Mouse (Mus musculus) heart, embryonic 15.5 days (tissue): ENCODE measurements around the gene Gab3. TPM values are rescaled to one million over a fixed set of nuclear protein-coding genes. Genes with fewer than 3 reads are reported as not detected.
"Not testable (repeated sequence)": the region's sequence is repeated elsewhere in the genome, so short reads cannot be mapped to it uniquely, and the experiment has no call there.

Experiments
- ATAC-seq: fragments of 200-750 bp; cut with Nextera tagmentation; replicated peaks from 2 replicates; pipeline ENCODE4 v1.8.0; 2017; ENCODE audit warnings: low read depth, moderate TSS enrichment; ENCODE audit not compliant: insufficient number of reproducible peaks, insufficient read depth, low FRiP score
- H3K27ac ChIP-seq: fragments of 300-500 bp; sonication (generic); 2 replicates; pipeline ENCODE4 v1.5.1; 2015; ENCODE audit warnings: mild to moderate bottlenecking, inconsistent platforms
- H3K27me3 ChIP-seq: fragments of 300-500 bp; sonication (generic); 2 replicates; pipeline ENCODE4 v1.6.1; 2015; ENCODE audit warnings: inconsistent platforms
- H3K36me3 ChIP-seq: fragments of 300-500 bp; sonication (generic); 2 replicates; pipeline ENCODE4 v1.6.1; 2015; ENCODE audit warnings: mild to moderate bottlenecking, inconsistent platforms
- H3K4me1 ChIP-seq: fragments of 300-500 bp; sonication (generic); replicated peaks from 2 replicates; pipeline ENCODE4 v1.6.1; 2015; ENCODE audit warnings: inconsistent platforms
- H3K4me2 ChIP-seq: fragments of 300-500 bp; sonication (generic); 2 replicates; pipeline ENCODE4 v1.6.1; 2015; ENCODE audit warnings: inconsistent platforms, mild to moderate bottlenecking, moderate library complexity
- H3K4me3 ChIP-seq: fragments of 300-500 bp; sonication (generic); 2 replicates; pipeline ENCODE4 v1.5.1; 2015; ENCODE audit warnings: mild to moderate bottlenecking, inconsistent platforms
- H3K9ac ChIP-seq: fragments of 300-500 bp; sonication (generic); 2 replicates; pipeline ENCODE4 v1.6.1; 2015; ENCODE audit warnings: mild to moderate bottlenecking, inconsistent platforms
- H3K9me3 ChIP-seq: fragments of 300-500 bp; sonication (generic); replicated peaks from 2 replicates; pipeline ENCODE4 v1.6.1; 2016; ENCODE audit warnings: inconsistent platforms
- WGBS: fragments of 180-500 bp; shearing (Covaris S2); methylation state at CpG from one replicate; pipeline ENCODE4 v1.1.7; 2015; ENCODE audit warnings: mixed read lengths; 5-methylcytosine and 5-hydroxymethylcytosine counted together
- polyA plus RNA-seq: library from polyadenylated mRNA; unstranded; fragments of >200 nt; fragmentation: Nextera tagmentation; extraction: Ambion mirVana; gene quantifications from 2 replicates; pipeline ENCODE4 v1.2.1, GENCODE M21; 2015

The Gab3 gene
- polyA plus RNA-seq, 1 experiment from 2014 or later, result 3.0 TPM

GRCm38 (mm10) chrX:75095369-75096162, 10.3 kb upstream of the Gab3 start, which contains the start of gene Dkc1:
Dkc1 (plus strand) TSS chrX:75095854.
- Histone ChIP-seq H3K9me3 (no peaks in the 10 kb centered on the region), H3K4me3 (peak within 1 kb of the TSS; percentile 64), H3K4me2 (peak within 1 kb of the TSS; percentile 73), H3K27ac (peak within 1 kb of the TSS; percentile 78), H3K27me3 (no peaks in the 10 kb centered on the region), H3K4me1 (no peaks in the 10 kb centered on the region), H3K36me3 (no peaks in the 10 kb centered on the region; the same call in 1 of the 2 replicates), H3K9ac (peak within 1 kb of the TSS; percentile 51)
- peak; percentile 99 for ATAC-seq
- 10% methylated on average over 29 of the region's 29 CpGs for WGBS

DNA sequence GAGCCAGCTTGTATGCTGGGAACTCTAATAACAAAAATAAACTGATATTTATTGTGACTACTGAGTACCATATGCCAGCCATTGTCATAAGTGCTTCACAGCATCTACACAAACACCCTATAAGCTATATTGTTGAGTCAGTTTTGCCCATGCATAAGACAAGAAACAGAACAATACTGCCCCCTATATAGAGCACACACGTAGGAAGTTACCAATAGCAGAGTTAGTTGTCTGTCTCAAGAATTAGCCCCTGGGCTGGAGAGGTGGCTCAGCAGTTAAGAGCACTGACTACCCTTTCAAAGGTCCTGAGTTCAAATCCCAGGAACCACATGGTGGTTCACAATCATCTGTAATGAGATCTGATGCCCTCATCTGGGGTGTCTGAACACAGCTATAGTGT, 396 bp upstream of the Gab3 start:
- WGBS, result 13% methylated on average over 1 of the region's 1 CpGs
- Histone ChIP-seq H3K9ac (no peak overlapping the region), H3K27ac (no peak overlapping the region), H3K9me3 (no peaks in the 10 kb centered on the region), H3K4me1 (no peaks in the 10 kb centered on the region), H3K36me3 (no peaks in the 10 kb centered on the region), H3K27me3 (no peaks in the 10 kb centered on the region), H3K4me3 (no peak overlapping the region), H3K4me2 (no peak overlapping the region)
- no peak for ATAC-seq

DNA sequence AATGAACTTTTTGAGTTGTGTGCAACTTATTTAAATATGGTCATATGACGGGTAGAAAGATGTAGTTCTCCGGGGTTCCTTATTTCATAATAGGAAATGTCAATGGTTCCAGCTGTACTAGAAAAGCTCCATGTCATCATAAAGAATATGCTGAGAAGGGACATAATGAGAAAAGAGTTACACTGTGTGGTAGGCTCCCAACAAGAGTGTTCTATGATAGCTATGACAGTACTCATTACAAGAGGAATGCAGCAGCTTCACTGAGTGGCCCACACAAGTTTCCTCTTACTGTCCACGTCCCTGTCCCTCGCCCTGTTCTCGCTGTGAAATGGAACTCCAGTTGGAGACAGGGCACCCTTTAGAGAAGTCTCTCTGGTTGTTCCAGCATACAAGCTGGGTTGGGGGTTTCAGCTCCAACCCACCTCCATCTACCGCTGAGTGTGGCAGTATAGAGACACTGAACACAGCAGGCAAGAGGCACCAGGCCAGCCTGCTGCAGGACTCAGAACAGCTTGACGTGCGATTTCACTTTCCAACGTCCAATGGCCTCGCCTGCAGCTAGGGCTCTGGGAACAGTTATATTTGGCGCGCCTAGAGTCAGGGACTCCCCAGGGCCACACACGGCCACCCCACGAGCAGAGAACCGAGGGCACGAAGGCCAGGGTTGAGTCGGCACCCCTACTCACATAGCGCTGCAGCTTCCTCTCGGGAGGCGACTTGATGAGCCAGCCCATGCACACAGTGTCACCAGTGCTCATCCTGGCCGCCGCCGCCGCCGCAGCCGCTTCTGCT, 1.1 kb downstream of the Gab3 start:
- Histone ChIP-seq H3K9ac (peak overlapping the region; percentile 50), H3K9me3 (no peaks in the 10 kb centered on the region), H3K4me2 (peak overlapping the region; percentile 63), H3K4me1 (no peaks in the 10 kb centered on the region), H3K27me3 (no peaks in the 10 kb centered on the region), H3K4me3 (peak overlapping the region; percentile 61), H3K27ac (peak overlapping the region; percentile 51), H3K36me3 (no peaks in the 10 kb centered on the region)
- ATAC-seq, result peak; percentile 70
- 15% methylated on average over 20 of the region's 26 CpGs for WGBS

DNA sequence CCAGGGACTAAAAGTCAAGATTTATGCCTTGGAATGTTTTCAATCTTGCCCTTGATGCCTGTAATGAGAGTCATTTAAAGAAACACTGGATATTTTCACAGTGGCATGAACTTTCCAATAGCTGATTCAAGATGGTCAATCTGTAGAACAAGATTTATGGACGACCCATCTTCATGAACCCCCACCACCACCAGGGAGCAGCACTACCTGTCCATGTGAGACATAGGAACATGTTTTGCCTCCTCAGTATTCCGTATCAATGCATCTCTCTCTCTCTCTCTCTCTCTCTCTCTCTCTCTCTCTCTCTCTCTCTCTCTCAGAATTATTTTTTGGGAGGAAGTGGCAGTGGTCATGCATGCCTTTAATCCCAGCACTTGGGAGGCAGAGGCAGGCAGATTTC, 2.9 kb downstream of the Gab3 start:
- Histone ChIP-seq H3K4me1 (no peaks in the 10 kb centered on the region), H3K27ac (no peak overlapping the region), H3K9ac (no peak overlapping the region), H3K4me2 (no peak overlapping the region), H3K36me3 (no peaks in the 10 kb centered on the region), H3K9me3 (no peaks in the 10 kb centered on the region), H3K4me3 (no peak overlapping the region), H3K27me3 (no peaks in the 10 kb centered on the region)
- ATAC-seq, result no peak
- WGBS, result 59% methylated on average over 2 of the region's 2 CpGs

GRCm38 (mm10) chrX:75056120-75056775, 29.0 kb downstream of the Gab3 start:
- no peak overlapping the region for H3K4me3 ChIP-seq
- no peaks in the 10 kb centered on the region for H3K36me3 ChIP-seq
- no peak overlapping the region for H3K27ac ChIP-seq
- WGBS, result 73% methylated on average over 2 of the region's 2 CpGs
- H3K27me3 ChIP-seq, result no peaks in the 10 kb centered on the region
- H3K9ac ChIP-seq, result no peak overlapping the region
- no peak overlapping the region for H3K4me2 ChIP-seq
- no peaks in the 10 kb centered on the region for H3K4me1 ChIP-seq
- no peaks in the 10 kb centered on the region for H3K9me3 ChIP-seq
- no peak for ATAC-seq

DNA sequence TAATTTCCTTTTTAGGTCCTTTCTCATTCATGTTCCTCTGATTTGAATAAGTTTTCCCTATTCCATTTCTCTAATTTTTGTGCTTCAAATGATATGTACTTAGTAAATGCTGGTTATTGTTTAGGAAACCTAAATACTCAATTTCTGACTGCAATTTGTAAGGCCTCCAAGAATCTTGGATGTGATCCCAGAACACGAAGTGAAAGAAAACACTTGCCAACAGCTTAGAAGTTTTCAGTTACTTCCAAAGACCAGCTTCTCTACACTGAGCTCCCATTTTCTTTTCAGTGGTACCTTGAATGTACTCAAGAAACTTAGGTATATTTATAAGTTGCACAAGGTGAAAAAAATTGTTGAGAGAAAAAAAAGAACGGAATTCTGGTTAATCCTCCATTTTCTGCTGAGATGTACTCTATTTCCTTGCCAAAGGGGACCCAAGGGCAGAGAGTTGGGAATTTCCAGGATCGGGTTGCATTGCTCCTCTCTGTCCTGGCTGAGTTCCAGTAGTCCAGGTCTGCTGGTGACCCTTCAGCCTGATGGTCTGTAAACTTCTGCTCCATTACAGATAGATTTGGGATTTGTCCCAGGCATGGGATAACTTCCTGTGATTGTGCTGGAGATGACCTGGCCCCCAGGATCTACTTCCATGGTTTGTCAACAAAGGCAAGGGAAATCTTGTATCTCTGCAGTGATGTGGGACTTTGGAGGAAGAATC, 38.2 kb downstream of the Gab3 start:
- H3K4me3 ChIP-seq, result no peak overlapping the region
- H3K4me2 ChIP-seq, result peak overlapping the region; percentile 30; the same call in 1 of the 2 replicates
- H3K9me3 ChIP-seq, result no peaks in the 10 kb centered on the region
- no peaks in the 10 kb centered on the region for H3K27me3 ChIP-seq
- H3K9ac ChIP-seq, result no peak overlapping the region
- H3K27ac ChIP-seq, result peak overlapping the region; percentile 12; the same call in 1 of the 2 replicates
- WGBS, result 34% methylated on average over 3 of the region's 3 CpGs
- no peaks in the 10 kb centered on the region for H3K36me3 ChIP-seq
- no peak; the same call in 1 of the 2 replicates for ATAC-seq
- no peaks in the 10 kb centered on the region for H3K4me1 ChIP-seq

DNA sequence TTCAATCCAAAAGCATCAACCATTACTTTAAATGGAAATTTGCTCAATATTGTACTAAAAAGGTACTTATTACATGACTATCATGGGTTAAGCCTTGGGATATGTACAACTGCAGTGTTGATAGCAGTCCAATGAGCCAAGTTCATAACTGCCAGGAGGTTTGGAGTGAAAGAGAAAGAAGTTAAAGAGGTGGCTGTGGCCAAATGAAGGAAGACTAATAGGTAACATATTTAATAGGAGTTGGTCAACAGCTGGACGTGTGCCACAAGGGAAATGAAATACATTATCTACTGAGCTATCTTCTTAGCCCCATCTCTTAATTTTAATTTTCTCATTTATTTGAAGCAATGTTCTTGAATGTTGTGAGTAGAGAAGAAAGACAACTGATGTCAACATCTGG, 39.3 kb downstream of the Gab3 start:
- H3K4me1 ChIP-seq, result no peaks in the 10 kb centered on the region
- 60% methylated on average over 1 of the region's 1 CpGs for WGBS
- no peak for ATAC-seq
- H3K36me3 ChIP-seq, result no peaks in the 10 kb centered on the region
- no peak overlapping the region for H3K27ac ChIP-seq
- no peaks in the 10 kb centered on the region for H3K27me3 ChIP-seq
- no peak overlapping the region for H3K4me2 ChIP-seq
- H3K4me3 ChIP-seq, result no peak overlapping the region
- no peaks in the 10 kb centered on the region for H3K9me3 ChIP-seq
- no peak overlapping the region for H3K9ac ChIP-seq

- no peaks in the 10 kb centered on the region for H3K27me3 ChIP-seq
- no peak overlapping the region for H3K4me3 ChIP-seq
- no peak overlapping the region for H3K9ac ChIP-seq
- no peaks in the 10 kb centered on the region for H3K4me1 ChIP-seq
- H3K36me3 ChIP-seq, result no peaks in the 10 kb centered on the region
- ATAC-seq, result no peak
- no peaks in the 10 kb centered on the region for H3K9me3 ChIP-seq
- 51% methylated on average over 4 of the region's 4 CpGs for WGBS
- H3K4me2 ChIP-seq, result no peak overlapping the region
- H3K27ac ChIP-seq, result peak overlapping the region; percentile 28; the same call in 1 of the 2 replicates
Observed at GRCm38 (mm10) chrX:75044595-75044994, 40.7 kb downstream of the Gab3 start.

DNA sequence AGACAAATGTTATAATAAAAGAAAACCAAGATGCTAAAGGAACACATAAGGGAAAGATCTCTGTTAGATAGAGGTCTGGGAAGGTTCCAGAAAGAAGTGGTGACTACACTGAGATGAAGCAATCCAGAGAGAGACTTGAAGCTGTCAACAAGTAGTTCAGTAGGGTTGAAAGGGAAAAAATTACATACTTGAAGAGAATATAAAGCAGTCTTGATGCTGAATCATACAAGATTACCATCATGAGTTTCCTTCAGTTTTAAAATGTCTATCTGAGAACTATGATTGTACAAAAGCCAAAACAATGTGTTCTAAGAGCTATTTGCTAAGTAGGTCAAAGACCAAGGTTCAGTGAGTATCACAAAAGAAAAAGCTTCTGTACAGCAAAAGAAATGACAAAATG, 48.6 kb downstream of the Gab3 start:
- H3K4me1 ChIP-seq, result no peaks in the 10 kb centered on the region
- no peaks in the 10 kb centered on the region for H3K36me3 ChIP-seq
- no peak overlapping the region for H3K9ac ChIP-seq
- H3K9me3 ChIP-seq, result no peaks in the 10 kb centered on the region
- no peak overlapping the region for H3K4me3 ChIP-seq
- ATAC-seq, result no peak
- no peak overlapping the region for H3K4me2 ChIP-seq
- no peaks in the 10 kb centered on the region for H3K27me3 ChIP-seq
- no peak overlapping the region for H3K27ac ChIP-seq

DNA sequence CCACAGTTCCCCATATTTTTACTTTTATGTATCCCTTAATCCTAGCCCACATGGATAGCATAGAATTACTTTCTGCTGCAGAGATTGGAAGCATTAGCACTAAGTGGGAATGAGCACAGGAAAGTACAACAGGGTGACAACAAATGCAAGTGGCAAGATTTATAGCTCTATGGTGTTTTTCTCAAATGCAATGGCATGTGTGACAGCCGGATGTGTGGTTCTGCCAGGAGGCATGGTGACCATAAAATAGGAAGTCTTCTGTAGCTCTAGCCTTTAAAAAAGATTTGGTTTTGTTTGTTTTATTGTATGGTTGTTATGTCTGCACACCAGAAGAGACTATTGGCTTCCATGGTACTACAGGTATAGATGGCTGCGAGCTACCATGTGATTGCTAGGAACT, 50.1 kb downstream of the Gab3 start:
- no peak for ATAC-seq
- H3K9ac ChIP-seq, result no peak overlapping the region
- WGBS, result 81% methylated on average over 2 of the region's 2 CpGs
- no peak overlapping the region for H3K4me3 ChIP-seq
- H3K27me3 ChIP-seq, result no peaks in the 10 kb centered on the region
- H3K9me3 ChIP-seq, result no peaks in the 10 kb centered on the region
- no peaks in the 10 kb centered on the region for H3K36me3 ChIP-seq
- no peaks in the 10 kb centered on the region for H3K4me1 ChIP-seq
- H3K27ac ChIP-seq, result no peak overlapping the region
- no peak overlapping the region for H3K4me2 ChIP-seq

DNA sequence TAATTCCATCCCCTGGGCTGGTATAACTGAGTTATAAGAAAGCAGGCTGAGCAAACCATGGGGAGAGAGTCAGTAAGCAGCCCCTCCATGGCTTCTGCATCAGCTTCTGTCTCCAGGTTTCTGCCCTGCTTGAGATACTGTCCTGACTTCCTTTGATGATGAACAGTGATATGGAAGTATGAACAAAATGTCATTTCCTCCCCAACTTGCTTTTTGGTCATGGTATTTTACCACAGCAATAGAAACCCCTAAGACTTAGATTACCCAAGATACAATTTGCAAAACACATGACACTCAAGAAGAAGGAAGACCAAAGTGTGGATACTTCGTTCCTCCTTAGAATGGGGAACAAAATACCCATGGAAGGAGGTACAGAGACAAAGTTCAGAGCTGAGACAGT, 51.2 kb downstream of the Gab3 start:
- not testable (repeated sequence) for H3K9ac ChIP-seq, H3K4me1 ChIP-seq, H3K9me3 ChIP-seq, H3K36me3 ChIP-seq, H3K4me2 ChIP-seq, H3K27me3 ChIP-seq, ATAC-seq, H3K27ac ChIP-seq, H3K4me3 ChIP-seq
- WGBS, result 77% methylated on average over 1 of the region's 1 CpGs
